Mouse (Mus musculus) lung, embryonic 16.5 days (tissue): ENCODE measurements around the gene Pnck. TPM values are rescaled to one million over a fixed set of nuclear protein-coding genes. Genes with fewer than 3 reads are reported as not detected.

Experiments used
- ATAC-seq: fragments of 200-750 bp; cut with Nextera tagmentation; 2 replicates; pipeline ENCODE4 v1.8.0; 2017; ENCODE audit warnings: low read depth, mild to moderate bottlenecking, moderate library complexity
- H3K27ac ChIP-seq: fragments of 300-500 bp; sonication (generic); 2 replicates; pipeline ENCODE4 v1.5.1; 2014; ENCODE audit warnings: mild to moderate bottlenecking, control low read depth, low read length
- H3K27me3 ChIP-seq: fragments of 300-500 bp; sonication (generic); 2 replicates; pipeline ENCODE4 v1.6.1; 2014; ENCODE audit warnings: low read depth, low read length, mixed read lengths; ENCODE audit not compliant: control insufficient read depth, insufficient read depth
- H3K36me3 ChIP-seq: fragments of 300-500 bp; sonication (generic); 2 replicates; pipeline ENCODE4 v1.6.1; 2014; ENCODE audit warnings: low read length; ENCODE audit not compliant: control insufficient read depth, insufficient read depth
- H3K4me1 ChIP-seq: fragments of 300-500 bp; sonication (generic); replicated peaks from 2 replicates; pipeline ENCODE4 v1.6.1; 2014; ENCODE audit warnings: low read length, mixed read lengths; ENCODE audit not compliant: control insufficient read depth, insufficient read depth
- H3K4me2 ChIP-seq: fragments of 300-500 bp; sonication (generic); 2 replicates; pipeline ENCODE4 v1.6.1; 2014; ENCODE audit warnings: low read depth, low read length, control low read depth
- H3K4me3 ChIP-seq: fragments of 300-500 bp; sonication (generic); 2 replicates; pipeline ENCODE4 v1.5.1; 2014; ENCODE audit warnings: mild to moderate bottlenecking, low read length, control low read depth
- H3K9ac ChIP-seq: fragments of 300-500 bp; sonication (generic); 2 replicates; pipeline ENCODE4 v1.6.1; 2014; ENCODE audit warnings: low read length, control low read depth
- H3K9me3 ChIP-seq: fragments of 300-500 bp; sonication (generic); 2 replicates; pipeline ENCODE4 v1.6.1; 2016; ENCODE audit warnings: low read length; ENCODE audit not compliant: control insufficient read depth
- WGBS: fragments of 180-500 bp; shearing (Covaris S2); extraction: QIAGEN DNeasy Blood & Tissue Kit; methylation state at CpG from one replicate; pipeline ENCODE4 v1.1.7; 2014; 5-methylcytosine and 5-hydroxymethylcytosine counted together
- polyA plus RNA-seq: library from polyadenylated mRNA; unstranded; fragments of >200 nt; fragmentation: Nextera tagmentation; extraction: Ambion mirVana; gene quantifications from 2 replicates; pipeline ENCODE4 v1.2.1, GENCODE M21; 2015

The Pnck gene
- polyA plus RNA-seq, result 14.7 and 16.3 TPM in 2 replicates

DNA sequence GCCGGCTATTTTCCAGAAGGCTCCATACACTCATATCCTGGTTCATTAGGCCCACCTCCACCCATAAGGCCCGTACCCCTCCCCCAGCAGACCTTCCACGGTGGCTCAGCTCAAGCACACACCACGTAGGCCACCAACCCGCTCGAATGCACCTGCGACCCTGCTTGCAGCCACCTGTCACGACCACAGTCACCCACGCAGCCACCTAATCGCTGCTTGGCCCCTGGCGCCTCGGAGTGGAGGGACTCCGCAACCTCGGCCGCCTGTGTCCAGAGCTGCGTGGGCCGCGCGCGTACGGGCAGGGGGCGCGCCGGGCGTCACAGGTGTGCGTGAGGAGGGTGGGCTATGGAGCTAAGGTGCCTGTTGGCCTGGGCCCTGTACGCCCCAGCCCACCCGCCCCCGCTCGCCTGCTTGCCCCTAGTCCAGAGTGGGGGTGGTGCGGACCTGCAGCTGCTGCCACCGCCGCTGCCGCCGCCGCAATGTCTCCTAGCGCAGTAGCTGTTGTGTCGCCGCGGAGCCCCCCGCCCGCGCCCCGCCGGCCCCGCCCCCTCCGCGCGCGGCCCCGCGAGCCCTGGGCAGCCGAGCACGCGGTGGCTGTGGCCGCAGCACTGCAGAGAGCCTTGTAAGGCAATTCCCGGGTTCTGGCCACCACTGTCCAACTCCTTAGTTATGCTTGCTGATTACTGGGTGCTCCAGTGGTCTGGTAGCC lies at the start of gene Pnck:
Gene Pnck, minus strand, starts transcription at position 543 of the 709 bp plus-strand sequence.
- peak within 1 kb of the TSS; percentile 50 for H3K4me3 ChIP-seq
- no peaks in the 10 kb centered on the region for H3K36me3 ChIP-seq
- no peak within 1 kb of the TSS for H3K27ac ChIP-seq
- no peaks in the 10 kb centered on the region for H3K27me3 ChIP-seq
- peak within 1 kb of the TSS; percentile 64 for H3K9ac ChIP-seq
- no peaks in the 10 kb centered on the region for H3K4me1 ChIP-seq
- no peaks in the 10 kb centered on the region for H3K9me3 ChIP-seq
- WGBS, result 13% methylated on average over 24 of the region's 57 CpGs
- H3K4me2 ChIP-seq, result peak within 1 kb of the TSS; percentile 71
- ATAC-seq, result peak; percentile 45

DNA sequence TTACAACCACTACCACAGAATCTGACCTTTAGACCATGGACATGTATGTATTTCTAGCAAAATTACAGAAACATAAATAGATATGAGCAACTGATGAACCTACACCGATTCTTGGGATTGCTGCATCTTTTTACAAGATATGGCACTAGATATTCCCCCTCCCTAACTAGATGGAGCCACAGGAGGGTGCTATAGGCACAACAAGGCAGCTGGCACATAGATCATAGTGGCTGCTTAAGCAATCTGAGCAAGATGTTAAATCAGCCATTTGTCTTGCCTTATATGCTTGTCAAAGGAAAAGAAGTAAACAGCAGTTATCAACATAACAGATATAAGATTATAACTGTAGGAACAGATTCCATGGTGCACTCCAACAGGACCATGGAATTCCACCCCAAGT lies 40.6 kb upstream of the Pnck start:
- Histone ChIP-seq H3K9me3 (no peaks in the 10 kb centered on the region), H3K9ac (no peak overlapping the region), H3K36me3 (peaks cover 5% of the 10 kb centered on the region; the same call in 1 of the 2 replicates), H3K27ac (no peak overlapping the region), H3K4me1 (no peaks in the 10 kb centered on the region), H3K27me3 (no peaks in the 10 kb centered on the region), H3K4me3 (no peak overlapping the region), H3K4me2 (no peak overlapping the region)
- 81% methylated on average over 1 of the region's 1 CpGs for WGBS
- no peak for ATAC-seq

DNA sequence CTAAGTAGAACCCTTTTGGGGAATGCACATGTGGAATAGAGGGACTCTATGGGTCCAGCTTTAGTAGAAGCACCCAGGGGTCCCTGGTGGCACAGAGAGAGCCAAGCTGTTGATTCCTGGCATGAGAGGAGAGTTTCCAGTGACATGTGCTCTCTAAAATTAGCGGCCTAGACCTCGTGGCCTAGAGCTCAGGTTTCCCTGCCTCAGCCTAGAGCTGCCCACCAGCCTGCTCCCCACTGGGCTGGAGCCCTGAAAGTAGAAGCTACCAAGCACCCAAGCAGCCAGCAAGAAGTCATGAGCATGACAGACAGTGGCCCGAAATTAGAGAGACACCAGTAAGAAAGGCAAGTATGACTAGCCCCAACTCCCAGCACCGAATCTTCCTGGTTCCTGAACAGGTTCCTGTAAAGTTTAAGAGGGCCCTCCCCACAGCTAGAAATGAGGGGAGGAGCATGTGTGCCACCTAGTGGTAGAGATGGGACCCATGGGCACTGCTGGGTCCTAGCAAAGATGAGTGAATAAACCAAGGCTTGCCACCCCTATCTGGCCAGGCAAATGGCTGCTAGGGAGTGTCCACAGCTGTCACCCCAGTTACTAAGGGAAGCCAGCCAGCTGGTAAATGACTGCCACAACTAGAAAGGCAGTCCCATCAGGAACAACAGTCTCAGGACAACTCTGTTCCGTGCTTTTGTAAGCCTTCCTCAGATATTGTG lies 31.2 kb upstream of the Pnck start:
- Histone ChIP-seq H3K9me3 (no peaks in the 10 kb centered on the region), H3K27me3 (no peaks in the 10 kb centered on the region), H3K4me2 (no peak overlapping the region), H3K27ac (no peak overlapping the region), H3K4me3 (no peak overlapping the region), H3K9ac (no peak overlapping the region), H3K4me1 (no peaks in the 10 kb centered on the region), H3K36me3 (peaks cover 8% of the 10 kb centered on the region)
- ATAC-seq, result peak; percentile 57; the same call in 1 of the 2 replicates
- 59% methylated on average over 5 of the region's 5 CpGs for WGBS

- peaks cover 11% of the 10 kb centered on the region for H3K36me3 ChIP-seq
- no peak overlapping the region for H3K9ac ChIP-seq
- ATAC-seq, result no peak
- H3K4me3 ChIP-seq, result no peak overlapping the region
- H3K9me3 ChIP-seq, result no peaks in the 10 kb centered on the region
- no peak overlapping the region for H3K27ac ChIP-seq
- no peaks in the 10 kb centered on the region for H3K27me3 ChIP-seq
- no peak overlapping the region for H3K4me2 ChIP-seq
- WGBS, result 66% methylated on average over 3 of the region's 3 CpGs
- H3K4me1 ChIP-seq, result no peaks in the 10 kb centered on the region
Observed at GRCm38 (mm10) chrX:73685629-73686028, 25.7 kb upstream of the Pnck start.

DNA sequence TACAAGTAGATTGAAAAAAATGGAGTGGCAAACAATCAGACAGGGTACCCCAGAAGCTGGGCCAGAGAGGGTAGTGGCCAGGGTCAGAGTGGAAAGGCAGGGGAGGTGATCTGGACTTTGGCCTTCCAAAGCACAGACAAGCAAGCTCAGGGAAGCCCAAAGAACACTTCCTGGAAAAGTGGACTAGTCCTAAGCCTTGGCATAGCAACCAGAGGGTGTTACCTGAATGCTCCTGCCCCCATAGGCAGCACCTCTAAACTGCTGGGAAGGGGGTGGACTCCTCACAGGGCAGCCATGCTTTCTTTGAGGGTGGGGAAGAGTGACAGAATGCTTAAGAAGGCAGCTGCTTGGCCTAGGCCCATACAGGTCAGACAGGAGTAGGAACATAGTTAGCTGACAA lies 25.1 kb upstream of the Pnck start:
- Histone ChIP-seq H3K27me3 (no peaks in the 10 kb centered on the region), H3K4me1 (no peaks in the 10 kb centered on the region), H3K4me2 (no peak overlapping the region), H3K9me3 (no peaks in the 10 kb centered on the region), H3K36me3 (peaks cover 11% of the 10 kb centered on the region), H3K9ac (no peak overlapping the region), H3K27ac (no peak overlapping the region), H3K4me3 (no peak overlapping the region)
- no peak for ATAC-seq

GRCm38 (mm10) chrX:73684156-73684555 lies 24.2 kb upstream of the Pnck start:
- ATAC-seq, result no peak
- Histone ChIP-seq H3K9me3 (no peaks in the 10 kb centered on the region), H3K27ac (no peak overlapping the region), H3K4me2 (no peak overlapping the region), H3K27me3 (no peaks in the 10 kb centered on the region), H3K4me3 (no peak overlapping the region), H3K36me3 (peaks cover 11% of the 10 kb centered on the region), H3K4me1 (no peaks in the 10 kb centered on the region), H3K9ac (no peak overlapping the region)
- 83% methylated on average over 2 of the region's 2 CpGs for WGBS

- no peaks in the 10 kb centered on the region for H3K27me3 ChIP-seq
- ATAC-seq, result no peak
- no peak overlapping the region for H3K9ac ChIP-seq
- 92% methylated on average over 4 of the region's 4 CpGs for WGBS
- H3K4me2 ChIP-seq, result no peak overlapping the region
- peaks cover 7% of the 10 kb centered on the region; the same call in 1 of the 2 replicates for H3K4me1 ChIP-seq
- no peaks in the 10 kb centered on the region for H3K9me3 ChIP-seq
- H3K4me3 ChIP-seq, result no peak overlapping the region
- no peak overlapping the region for H3K27ac ChIP-seq
- H3K36me3 ChIP-seq, result peaks cover 3% of the 10 kb centered on the region; the same call in 1 of the 2 replicates
Observed at GRCm38 (mm10) chrX:73676668-73677067, 16.8 kb upstream of the Pnck start.

DNA sequence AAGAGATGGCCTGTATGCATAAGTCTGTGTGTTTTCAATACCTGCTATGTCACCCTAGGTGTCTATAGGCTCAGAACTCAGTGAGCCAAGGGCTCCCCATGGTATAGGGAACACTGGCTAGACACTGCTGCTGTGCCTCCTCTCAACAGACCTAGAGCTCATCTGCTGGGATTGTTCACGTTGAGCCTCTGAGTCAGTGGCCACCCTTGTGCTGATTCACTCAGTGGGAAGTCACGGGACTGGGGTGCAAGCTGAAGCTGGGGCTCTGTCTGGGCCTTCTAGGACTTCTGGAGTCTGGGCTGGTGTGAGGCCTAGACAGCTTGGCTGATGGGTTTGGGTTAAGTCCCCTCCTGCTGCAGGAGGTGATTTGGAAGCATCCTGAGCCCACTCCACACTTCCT lies 15.3 kb upstream of the Pnck start:
- Histone ChIP-seq H3K27me3 (no peaks in the 10 kb centered on the region), H3K27ac (no peak overlapping the region)

GRCm38 (mm10) chrX:73673968-73674661 lies 14.2 kb upstream of the Pnck start:
- H3K27ac ChIP-seq, result no peak overlapping the region
- peak overlapping the region; percentile 82 for H3K9ac ChIP-seq
- 24% methylated on average over 18 of the region's 20 CpGs for WGBS

More for the DNA sequence above, 15.3 kb upstream of the Pnck start:
- WGBS, result 63% methylated on average over 2 of the region's 2 CpGs
- ATAC-seq, result no peak
- Histone ChIP-seq H3K36me3 (peaks cover 3% of the 10 kb centered on the region; the same call in 1 of the 2 replicates), H3K4me2 (peak overlapping the region; percentile 68), H3K4me3 (no peak overlapping the region), H3K9ac (no peak overlapping the region), H3K4me1 (peaks cover 7% of the 10 kb centered on the region; the same call in 1 of the 2 replicates), H3K9me3 (no peaks in the 10 kb centered on the region)

More at GRCm38 (mm10) chrX:73673968-73674661, 14.2 kb upstream of the Pnck start:
- Histone ChIP-seq H3K27me3 (no peaks in the 10 kb centered on the region), H3K4me3 (peak overlapping the region; percentile 61), H3K4me2 (peak overlapping the region; percentile 68), H3K9me3 (no peaks in the 10 kb centered on the region), H3K4me1 (peaks cover 7% of the 10 kb centered on the region; the same call in 1 of the 2 replicates), H3K36me3 (0 out of 2 replicates have a peak, but pooled peaks cover 3% of the 10 kb centered on the region)
- ATAC-seq, result peak; percentile 50
